Mouse (Mus musculus) cerebellum, adult 11-12 months (tissue): ENCODE measurements at regions not wholly inside any gene's neighbourhood (a gene's known extent, or its start where the extent isn't known, plus 50 kb on each side); places are given as distances from the start of the nearest gene placed in this dataset.
A peak's percentile ranks its signal among the peaks of the same experiment; 100 is the strongest.
"Not testable (repeated sequence)": the region's sequence is repeated elsewhere in the genome, so short reads cannot be mapped to it uniquely, and the experiment has no call there.

ENCODE experiments used
- DNase-seq: peaks from one replicate; pipeline ENCODE4 v3.0.0; 2022

DNA sequence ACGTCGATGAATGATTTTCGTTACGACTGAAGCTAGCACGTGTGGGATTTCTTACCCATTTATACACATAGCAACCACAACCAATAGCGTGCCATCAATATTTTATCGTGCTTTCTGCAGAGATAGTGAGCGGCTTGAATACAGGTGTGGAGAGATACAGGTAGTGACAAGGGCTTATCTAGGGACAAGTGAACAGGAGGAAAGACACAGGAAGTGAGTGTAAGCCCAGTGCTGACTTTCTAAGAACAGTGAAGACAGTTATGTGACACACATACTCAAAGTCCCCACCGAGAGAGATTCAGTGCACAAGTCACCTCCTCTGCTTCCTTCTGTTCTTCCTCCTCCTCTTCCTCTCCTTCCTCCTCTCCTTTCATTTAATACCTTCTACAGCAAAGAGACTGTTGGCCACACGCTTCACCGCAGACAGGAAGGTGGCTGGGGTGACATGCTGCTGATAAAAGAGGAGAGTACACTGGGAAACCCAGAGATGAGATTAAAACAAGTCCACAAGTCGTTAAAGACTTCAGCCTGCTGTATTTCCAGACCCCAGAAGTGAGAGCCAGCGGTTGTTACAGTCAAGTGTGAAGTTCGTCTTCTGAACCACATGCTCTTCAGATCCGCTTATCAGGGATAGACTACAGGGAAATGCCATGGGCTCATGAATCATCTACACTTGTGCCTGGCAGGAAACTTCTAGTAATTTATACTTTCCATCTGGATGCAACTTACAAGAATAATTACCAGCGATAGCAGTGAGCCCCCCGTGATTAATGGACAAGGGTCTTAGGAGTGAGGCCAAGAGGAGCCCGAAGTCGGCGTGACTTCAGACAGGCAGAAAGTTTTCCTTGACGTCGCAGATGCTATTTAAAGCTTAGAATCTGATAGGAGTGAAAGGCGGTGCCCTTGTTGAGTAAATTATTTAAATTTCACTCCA, 180.5 kb downstream of the Gxylt1 start:
- no peak for DNase-seq

GRCm38 (mm10) chr15:93091396-93091795, 183.6 kb downstream of the Gxylt1 start:
- DNase-seq: no peak

GRCm38 (mm10) chr15:93089347-93089746, 185.6 kb downstream of the Gxylt1 start:
- peak; percentile 7 for DNase-seq

DNA sequence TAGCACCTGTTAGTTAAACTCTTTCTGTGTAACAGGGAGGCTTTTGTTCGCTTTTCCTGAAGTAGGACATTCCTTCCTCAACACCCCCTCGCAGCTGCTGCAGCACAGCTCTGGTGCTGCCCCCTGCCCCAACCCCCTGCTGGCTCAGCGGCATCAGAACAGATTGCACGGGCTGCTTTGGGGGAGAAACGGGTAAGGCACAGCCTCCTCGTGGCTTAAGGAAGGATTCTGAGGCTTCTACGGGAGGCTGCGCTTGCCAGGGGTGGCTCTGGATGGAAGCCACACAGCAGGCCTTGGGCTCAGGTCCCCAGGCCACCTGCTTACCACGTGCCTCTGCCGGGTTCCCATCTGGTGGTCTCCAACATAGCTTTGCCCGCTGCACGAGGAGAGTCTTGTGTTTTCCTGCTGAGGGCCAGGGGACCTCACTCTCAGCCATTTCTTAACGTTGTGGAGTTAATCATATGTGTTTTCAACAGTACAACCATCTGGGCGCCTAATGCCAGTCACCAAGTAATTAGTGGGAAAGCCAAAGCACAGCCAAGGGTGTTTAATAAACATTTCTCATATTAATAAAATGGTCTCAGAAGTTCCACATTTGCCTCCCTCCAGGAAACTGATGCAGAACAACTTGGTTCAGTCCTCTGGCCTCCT, 189.9 kb downstream of the Gxylt1 start:
- no peak for DNase-seq

DNA sequence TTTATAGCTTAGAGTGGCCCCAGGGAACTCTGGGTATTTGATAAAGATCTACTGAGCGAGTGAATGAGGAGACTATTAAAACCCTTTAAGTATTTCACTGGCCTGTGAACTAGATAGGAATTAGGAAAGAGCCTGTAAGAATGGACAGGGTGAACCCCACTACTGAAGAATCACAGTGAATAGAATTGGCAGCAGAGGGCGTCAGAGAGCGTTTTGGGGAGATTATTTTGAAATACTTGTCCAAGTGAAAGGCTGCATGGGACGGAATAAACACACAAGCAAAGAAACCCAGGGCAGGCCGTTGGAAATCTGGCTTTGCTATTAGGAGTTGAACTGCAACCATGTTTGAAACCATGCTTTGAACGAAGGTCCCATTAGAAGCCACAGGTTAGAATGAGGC, 200.9 kb downstream of the Gxylt1 start:
- no peak for DNase-seq

GRCm38 (mm10) chr15:93062213-93063131, 212.5 kb downstream of the Gxylt1 start:
- no peak for DNase-seq

DNA sequence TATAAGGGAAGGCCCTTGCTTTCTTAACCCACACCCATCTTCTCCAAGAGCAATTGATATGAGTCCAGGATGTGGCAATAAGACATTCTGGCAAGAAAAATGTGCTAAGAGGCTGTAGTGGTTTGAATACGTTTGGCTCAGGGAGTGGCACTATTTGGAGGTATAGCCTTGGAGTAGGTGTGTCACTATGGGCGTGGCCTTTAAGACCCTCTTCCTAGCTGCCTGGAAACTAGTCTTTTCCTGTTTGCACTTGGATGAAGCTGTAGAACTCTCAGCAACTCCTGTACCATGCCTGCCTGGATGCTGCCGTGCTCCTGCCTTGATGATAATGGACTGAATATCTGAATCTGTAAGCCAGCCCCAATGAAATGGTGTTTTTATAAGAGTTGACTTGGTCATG, 221.5 kb downstream of the Gxylt1 start:
- DNase-seq: no peak

DNA sequence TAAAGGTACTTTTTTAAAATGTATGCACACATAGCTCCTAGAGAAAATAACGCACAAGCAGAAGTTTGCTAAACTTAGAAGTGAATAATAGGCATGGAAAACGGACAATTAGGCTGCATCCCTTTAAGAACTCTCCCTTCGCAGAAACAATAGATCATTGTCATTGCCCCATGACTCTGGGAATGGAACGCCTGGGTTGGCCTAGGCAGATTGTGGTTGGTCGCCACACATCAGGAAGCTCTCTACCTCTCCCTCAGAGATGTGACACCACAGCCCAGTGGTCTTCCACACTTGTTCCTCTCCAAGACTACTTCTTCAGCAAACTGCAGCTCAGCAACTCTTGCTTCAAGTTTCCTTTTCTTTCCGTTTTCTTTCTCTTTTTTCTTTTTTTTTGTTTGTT, 247.8 kb downstream of the Gxylt1 start:
- no peak for DNase-seq

- no peak for DNase-seq
Measured at GRCm38 (mm10) chr15:93026456-93027078, 248.4 kb downstream of the Gxylt1 start.

- no peak for DNase-seq
Measured at GRCm38 (mm10) chr15:93025791-93026190, 249.2 kb downstream of the Gxylt1 start.

- DNase-seq: no peak
Measured at GRCm38 (mm10) chr15:93024171-93024570, 250.8 kb downstream of the Gxylt1 start.

- DNase-seq: no peak
Measured at GRCm38 (mm10) chr15:93011166-93011565, 263.8 kb downstream of the Gxylt1 start.

DNA sequence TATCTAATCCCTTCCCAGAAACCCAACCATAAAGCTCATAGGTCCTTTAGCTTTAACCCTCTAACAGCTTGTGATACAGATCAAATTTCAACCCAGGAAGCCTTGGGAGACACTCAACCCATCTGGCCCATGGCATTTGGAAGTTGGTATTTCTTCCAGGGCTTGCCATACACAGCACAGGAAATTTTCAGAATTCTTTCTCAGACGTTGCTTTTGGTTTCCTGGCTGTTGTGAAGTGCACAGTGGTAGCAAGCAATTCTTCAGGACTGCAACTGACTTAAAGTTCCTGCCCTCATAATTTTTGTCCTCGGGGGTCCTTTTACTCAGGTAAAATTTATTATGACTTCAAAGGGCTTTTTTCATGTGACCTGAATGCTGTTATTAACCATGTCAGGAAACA, 264.4 kb downstream of the Gxylt1 start:
- no peak for DNase-seq

GRCm38 (mm10) chr15:93005751-93006231, 269.2 kb downstream of the Gxylt1 start:
- no peak for DNase-seq

DNA sequence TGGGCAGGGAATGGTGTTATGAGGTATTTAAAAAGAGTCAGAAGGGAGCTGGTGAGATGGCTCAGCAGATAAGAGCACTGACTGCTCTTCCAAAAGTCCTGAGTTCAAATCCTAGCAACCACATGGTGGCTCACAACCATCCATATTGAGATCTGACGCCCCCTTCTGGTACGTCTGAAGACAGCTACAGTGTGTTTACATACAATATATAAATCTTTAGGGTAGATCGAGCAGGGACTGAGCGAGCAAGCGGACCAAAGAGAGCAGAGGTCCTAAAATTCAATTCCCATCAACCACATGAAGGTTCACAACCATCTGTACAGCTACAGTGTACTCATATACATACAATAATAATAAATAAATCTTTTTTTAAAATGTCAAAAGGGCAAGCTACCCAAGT, 269.8 kb downstream of the Gxylt1 start:
- DNase-seq: not testable (repeated sequence)

GRCm38 (mm10) chr15:93004551-93004950, 270.4 kb downstream of the Gxylt1 start:
- DNase-seq: no peak

DNA sequence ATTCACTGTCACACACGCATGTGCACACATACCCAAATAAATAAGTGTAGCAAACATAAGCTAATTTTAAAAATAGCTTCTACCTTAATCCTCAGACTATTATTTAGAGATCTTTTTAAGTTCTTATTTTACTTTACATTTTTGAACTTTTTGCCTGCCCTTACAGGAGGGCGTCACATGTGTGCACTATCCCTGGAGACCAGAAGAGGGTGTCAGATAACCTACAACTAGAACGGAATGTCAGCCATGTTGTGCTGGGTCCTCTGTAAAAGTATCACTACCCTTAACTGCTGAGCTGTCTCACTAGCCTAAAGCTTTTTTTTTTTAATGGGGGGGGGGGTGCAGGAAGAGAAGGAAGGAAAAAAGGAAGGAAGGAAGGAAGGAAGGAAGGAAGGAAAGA, 271.7 kb downstream of the Gxylt1 start:
- no peak for DNase-seq

DNA sequence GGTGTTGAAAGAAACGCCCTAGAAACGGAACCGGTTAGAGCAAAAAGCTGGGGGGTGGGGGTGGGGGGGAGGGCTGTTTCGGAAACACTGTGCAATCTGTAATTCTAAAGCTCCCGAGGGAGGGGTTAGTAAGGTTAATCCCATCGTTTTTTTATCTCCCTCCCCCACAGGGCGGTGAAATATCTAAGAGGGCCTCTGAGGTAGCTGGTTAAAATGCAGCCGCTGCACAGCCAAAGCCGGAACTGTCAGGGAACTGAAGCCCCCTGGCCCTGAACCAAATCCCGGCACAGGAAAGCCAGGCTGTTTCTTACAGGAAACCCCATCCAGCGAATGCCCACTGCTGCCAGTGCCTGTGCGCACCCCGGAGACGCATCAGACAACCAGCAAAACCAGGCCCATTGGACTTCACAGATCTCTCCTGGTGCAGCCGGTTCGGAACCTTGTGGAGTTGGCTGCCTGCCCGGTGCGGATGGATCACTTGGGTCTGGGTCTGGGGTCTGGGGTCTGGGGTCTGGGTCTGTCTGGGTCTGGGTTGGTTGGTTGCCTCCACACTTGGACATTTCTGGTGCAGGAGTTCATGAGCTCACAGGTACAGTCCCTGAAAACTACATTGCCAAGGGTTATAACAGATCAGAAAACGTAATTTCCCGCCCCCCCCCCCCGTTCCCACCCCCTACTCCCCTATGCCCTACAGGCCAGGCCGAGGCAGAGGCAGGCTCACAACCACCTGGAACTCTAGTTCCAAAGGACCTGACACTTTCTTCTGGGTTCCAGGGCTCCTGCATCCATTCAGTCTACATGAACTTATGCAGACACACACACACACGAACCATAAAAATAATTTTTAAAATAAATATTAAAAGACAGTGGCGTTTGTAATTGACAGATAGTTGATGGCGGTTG, 272.7 kb downstream of the Gxylt1 start:
- no peak for DNase-seq

DNA sequence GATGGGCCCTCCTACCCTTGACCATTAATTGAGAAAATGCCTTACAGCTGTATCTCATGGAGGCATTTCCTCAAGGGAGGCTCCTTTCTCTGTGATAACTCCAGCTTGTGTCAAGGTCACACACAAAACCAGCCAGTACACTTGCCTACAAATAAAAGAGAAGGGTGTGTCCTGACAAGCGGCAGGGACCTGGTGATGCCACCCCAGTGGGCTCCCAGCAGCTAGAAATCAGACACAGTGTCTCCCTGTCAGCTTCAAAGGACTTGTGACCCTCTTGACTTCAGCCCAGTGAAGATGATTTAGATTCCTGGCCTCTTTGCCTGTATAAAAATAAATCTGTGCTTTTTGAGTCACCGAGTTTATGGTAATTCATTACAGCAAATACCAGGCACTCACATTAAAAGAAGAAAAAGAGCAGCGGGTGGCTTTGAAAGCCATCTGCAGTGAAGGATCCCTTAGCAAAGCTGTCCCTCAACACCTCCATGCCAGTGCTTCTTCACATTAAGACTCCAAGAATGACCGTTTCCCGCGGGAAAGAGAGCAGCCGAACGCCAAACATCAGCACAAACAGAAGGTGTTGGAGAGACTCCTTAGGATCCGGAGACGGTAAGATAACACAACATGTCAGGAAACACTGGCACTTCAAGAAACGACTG, 273.5 kb downstream of the Gxylt1 start:
- no peak for DNase-seq

DNA sequence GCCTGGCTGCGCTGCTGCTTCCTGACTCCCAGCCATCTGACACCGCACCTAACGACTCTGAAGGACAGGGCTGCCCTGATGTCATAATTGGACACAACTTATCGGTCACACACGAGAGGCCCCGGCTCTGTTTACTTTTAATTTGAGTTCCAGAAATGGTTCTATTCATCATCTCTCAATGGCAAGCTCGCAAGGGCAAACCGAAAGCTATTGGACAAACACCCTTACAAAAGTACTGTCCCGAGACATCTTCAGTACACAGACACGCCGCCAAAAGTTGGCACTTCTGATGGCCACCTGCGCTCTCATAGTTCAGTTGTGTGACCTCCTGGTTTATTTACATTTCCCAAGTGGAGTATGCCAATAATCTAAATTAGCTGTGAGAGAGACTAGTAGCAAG, 274.9 kb downstream of the Gxylt1 start:
- no peak for DNase-seq

- no peak for DNase-seq
Measured at GRCm38 (mm10) chr15:92997933-92998332, 277.0 kb downstream of the Gxylt1 start.
